Mouse (Mus musculus) monocyte, adult 2 months (primary cell): ENCODE results near the gene Gm20449.
A peak's percentile ranks its signal among the peaks of the same experiment; 100 is the strongest.
"Not testable (repeated sequence)": the region's sequence is repeated elsewhere in the genome, so short reads cannot be mapped to it uniquely, and the experiment has no call there.

Source experiments
- DNase-seq, 2 experiments: peaks; one replicate each; pipeline ENCODE4 v3.0.0; 2022; ENCODE audit warnings: low spot score in 2 of 2, low read depth in 1 of 2

The Gm20449 gene

DNA sequence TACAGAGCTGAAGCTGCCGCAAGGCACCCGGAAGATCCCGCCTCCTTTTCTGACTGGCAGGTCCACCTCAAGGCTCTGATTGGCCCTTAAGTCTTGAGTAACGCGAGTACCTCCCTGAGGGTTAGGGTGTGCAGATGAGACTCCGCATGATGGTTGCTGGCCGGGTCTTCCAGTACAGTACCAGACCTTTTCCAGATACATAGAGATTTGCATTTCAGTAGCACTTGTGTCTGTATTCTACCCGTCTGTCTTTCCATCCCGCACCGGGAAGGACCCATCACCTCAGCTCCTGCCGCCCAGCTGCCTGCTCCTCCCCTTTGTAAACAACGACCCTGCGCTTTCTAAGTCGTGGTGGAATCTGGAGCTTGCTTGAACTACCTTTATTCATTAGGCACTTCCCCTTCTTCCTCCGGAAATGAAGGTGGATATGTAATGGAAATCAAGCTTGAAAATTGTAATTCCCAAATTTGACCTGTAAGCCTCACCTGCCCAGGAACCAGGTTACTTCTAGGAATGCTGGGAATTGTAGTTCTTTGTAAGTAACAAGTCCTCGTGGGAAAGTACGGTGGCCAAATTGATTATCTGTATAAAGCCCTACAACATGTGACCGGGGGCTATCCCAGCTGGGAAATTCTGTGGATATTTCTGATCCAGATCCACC lies at the start of gene Gm20449, which contains the start of gene AW146154:
Gene Gm20449, minus strand, starts transcription at position 29 of the 661 bp plus-strand sequence.
Gene AW146154, minus strand, starts transcription at position 502 of the 661 bp plus-strand sequence.
- DNase-seq, result peak; percentile 82 to 93

DNA sequence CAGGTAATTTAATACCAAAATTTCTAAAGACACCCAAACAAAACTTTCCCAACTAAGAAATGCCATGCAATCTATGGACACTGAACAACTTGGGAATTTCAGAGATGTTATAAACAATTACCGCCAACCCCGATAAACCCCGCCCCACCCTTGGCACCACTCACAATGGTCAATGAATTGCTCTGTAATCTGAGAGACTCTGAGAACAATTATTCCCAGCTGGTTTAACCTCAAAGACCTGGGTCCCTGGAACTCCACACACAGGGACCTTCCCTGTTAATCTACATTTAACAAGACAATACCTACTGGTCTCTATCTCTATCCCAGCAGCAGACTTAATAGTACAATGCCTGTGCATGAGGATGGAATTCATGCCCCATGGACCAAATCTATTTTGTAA lies 13.5 kb upstream of the Gm20449 start:
- no peak for DNase-seq

DNA sequence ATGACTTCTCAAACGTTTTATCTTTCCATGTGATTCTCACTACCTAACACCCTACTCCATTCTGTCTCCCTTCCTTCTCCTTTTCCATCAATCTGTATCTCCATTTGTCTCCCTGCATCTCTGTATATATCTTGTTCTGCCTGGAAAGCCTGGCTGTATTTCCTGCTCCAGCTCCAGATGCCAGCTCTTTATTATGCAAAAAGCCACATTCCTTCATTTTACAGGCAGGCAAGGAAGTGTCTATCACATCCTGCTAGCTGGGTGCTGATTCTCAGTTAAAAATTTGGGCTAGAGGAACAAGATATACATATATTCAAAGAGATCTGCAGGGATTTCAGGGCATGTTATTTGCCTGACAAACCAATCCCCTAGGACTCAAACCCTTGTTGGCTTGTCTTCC lies 13.0 kb upstream of the Gm20449 start:
- DNase-seq, result no peak

DNA sequence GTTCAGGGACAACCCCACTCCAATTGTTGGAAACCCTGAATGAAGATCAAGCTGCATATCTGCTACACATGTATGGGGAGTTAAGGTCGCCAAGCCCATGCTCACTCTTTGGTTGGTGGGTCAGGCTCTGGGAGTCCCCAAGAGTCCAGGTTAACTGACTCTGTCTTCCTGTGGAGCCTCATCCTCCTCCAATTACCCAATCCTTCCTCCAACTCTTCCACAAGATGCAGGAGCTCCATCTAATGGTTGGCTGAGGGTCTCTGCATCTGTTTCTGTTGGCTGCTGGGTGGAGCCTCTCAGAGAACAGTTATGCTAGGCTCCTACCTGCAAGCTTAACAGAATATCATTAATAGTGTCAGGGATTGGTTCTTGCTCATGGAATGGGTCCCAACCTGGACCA lies 3.2 kb upstream of the Gm20449 start:
- DNase-seq, result no peak

DNA sequence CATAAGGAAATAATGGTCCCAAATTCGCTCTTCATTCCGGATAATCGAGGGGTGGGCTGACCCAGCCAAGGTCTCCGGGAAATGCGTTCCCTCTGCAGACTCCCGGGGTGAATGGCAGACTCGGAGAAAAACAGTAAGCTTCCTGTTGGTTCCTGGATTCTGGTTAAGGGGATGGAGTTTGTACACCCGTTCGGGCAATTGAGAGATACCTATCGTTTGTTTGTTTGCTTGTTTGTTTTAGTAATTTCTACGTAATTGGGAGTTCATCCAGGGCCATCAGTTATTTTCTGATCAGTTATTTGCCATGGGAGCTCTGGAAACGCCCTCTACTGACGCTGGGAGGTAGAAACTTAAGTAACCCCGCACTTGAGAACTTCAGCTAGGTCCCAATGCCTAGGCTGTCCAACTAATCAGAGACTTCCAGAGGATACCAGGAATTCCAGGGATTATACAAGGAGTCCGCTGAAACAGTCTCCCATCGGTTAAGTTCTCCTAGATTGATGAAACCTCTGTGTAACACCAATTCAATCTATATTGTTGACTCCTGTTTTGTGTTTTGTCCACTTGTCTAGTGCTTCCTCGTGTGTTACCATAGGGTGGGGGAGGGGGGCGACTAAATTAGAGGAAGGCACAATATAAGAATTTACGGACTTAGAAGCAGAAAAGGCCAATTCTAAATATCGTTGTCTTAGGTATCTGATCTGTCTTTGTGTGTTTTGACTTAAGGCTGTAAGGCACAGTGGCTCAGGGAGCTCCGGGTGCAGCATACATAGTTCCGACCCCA lies 1.1 kb upstream of the Gm20449 start:
- peak in 1 of 2 experiments; percentile 53 for DNase-seq

DNA sequence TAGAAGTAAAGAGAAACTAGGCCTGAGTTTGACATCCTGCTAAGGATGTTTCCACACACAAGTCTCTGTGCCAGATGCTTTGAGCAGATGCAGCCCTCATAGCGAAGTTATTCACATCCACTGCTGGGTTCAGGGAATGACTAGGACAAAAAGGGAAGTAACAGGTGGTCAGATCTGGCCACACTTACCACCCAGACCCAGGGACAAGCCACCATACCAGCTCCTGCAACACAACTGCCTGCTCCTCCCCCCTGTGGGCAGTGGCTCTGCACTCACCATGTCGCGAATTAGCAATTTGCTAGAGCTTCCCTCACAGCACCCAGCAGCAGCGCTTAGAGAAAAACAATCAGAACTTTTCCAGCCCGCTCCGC lies 214 bp downstream of the Gm20449 start:
- not testable (repeated sequence) for DNase-seq

DNA sequence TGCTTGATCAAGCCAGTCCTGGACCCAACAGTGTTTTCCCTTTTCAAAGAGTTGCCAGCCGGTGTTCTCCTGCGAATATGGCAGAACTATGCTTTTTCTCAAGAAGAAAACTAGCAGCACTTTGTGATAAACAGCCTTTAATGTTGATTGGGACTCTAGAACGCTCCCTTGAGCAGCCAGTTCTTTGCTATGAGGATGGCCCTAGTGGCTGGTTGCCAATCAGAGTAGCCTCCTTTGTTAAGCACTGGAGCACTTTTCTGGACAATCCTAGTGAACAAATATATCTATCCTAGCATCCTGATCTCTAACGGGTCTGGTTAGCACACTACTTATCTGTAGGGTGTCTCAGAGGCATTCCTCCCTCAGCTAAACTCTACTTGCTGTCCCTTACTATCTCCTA lies 753 bp downstream of the Gm20449 start:
- DNase-seq, result not testable (repeated sequence)

DNA sequence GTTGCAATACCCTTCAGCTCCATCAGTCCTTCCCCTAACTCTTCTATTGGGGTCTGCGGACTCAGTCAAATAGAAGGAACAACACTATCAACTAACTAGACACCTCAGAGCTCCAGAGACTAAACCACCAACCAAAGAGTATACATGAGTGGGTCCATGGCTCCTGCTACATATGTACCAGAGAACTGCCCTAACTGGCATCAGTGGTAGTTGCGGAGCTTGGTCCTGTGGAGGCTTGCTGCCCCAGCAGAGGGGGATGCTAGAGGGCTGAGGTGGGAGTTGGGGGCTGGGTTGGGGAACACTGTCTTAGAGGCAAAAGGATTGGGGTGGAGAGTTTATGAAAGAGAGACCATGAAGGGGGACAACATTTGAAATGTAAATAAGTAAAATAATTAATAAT lies 1.3 kb downstream of the Gm20449 start:
- DNase-seq, result no peak

DNA sequence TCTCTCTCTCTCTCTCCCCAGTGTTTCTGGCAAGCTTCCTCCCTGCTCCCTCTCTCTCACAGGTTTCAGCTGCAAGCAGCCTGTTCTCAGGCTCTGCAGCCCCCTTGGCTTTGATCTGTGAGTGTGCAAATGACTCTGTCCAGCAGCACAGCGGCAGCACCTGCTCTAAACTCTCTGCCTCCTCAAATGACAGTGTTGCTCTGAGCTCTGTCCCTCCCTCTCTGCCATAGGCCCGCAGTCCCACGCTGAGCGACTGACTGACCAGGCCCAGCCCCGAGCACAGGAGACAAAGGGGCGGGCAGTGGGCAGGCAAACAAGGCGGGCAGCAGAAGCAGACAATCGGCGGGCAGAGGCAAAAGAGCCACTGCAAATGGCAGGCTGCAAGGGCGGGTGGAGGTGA lies 47.4 kb downstream of the Gm20449 start:
- DNase-seq, result no peak

DNA sequence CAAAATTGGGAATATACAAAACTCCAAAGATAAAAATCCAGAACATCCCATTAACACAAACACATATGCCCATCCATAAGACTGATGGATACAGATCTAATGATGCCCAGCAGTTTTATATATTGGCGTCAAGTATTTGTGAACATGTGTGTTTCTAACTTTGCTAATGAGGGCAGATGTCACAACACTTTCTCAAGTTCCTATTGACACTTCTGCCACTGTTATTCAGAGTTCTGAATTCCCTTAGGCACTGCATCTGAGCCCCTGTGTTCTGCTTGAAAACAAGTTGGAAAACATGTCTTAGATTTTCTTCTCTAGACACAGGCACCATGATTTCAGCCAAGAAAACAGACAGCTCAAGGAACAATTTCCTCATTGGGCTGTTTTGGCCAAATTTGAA lies 50.6 kb downstream of the Gm20449 start, which contains the start of gene Vmn2r57:
Gene Vmn2r57, minus strand, starts transcription at position 101 of the 400 bp plus-strand sequence.
- not testable (repeated sequence) for DNase-seq

DNA sequence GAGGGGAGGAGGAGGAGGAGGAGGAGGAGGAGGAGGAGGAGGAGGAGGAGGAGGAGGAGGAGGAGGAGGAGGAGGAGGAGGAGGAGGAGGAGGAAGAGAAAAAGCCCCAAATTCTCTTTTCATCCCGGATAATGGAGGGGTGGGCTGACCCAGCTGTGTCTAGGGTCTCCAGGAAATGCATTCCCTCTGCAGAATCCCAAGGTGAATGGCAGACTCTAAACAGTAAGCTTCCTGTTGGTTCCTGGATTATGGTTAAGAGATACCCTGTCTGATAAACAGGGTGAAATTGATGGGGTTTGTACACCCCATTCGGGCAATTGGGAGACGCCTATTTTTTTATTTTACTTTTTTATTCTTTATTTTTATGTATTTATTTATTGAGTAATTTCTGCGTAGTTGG lies 105.1 kb downstream of the Gm20449 start:
- DNase-seq, result no peak

DNA sequence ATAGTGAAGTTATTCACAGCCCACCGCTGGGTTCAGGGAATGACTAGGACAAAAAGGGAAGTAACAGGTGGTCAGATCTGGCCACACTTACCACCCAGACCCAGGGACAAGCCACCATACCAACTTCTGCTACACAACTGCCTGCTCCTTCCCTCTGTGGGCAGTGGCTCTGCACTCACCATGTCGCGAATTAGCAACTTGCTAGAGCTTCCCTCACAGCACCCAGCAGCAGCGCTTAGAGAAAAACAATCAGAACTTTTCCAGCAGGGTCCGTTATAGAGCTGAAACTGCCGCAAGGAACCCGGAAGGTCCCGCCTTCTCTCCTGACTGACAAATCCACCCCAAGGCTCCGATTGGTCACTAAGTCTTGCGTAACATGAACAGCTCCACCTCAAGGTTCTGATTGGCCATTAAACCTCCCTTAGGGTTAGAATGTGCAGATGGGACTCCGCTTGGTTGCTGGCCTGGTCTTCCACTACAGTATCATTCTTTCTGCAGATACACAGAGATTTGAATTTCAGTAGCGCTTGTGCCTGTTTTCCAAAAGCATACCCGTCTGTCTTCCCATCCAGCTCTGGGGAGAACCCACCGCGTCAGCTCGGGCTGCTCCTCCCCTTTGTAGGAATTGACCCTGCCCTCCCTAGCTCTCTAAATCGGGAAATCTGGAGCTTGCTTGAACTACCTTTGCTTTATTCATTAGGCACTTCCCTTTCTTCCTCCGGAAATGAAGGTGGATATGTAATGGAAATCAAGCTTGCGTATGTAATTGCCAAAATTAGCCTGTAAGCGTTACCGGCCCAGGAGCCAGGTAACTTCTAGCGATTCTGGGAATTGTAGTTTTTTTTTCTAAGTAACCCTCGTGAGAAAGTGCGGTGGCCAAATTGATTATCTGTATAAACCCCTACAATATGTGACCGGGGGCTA lies 105.9 kb downstream of the Gm20449 start, which contains the start of gene AI987944:
Gene AI987944, minus strand, starts transcription at position 332 of the 924 bp plus-strand sequence.
- peak; percentile 35 to 53 for DNase-seq
